8 mouse cellular contexts compared by ENCODE assay signal in the genomic region with DNA sequence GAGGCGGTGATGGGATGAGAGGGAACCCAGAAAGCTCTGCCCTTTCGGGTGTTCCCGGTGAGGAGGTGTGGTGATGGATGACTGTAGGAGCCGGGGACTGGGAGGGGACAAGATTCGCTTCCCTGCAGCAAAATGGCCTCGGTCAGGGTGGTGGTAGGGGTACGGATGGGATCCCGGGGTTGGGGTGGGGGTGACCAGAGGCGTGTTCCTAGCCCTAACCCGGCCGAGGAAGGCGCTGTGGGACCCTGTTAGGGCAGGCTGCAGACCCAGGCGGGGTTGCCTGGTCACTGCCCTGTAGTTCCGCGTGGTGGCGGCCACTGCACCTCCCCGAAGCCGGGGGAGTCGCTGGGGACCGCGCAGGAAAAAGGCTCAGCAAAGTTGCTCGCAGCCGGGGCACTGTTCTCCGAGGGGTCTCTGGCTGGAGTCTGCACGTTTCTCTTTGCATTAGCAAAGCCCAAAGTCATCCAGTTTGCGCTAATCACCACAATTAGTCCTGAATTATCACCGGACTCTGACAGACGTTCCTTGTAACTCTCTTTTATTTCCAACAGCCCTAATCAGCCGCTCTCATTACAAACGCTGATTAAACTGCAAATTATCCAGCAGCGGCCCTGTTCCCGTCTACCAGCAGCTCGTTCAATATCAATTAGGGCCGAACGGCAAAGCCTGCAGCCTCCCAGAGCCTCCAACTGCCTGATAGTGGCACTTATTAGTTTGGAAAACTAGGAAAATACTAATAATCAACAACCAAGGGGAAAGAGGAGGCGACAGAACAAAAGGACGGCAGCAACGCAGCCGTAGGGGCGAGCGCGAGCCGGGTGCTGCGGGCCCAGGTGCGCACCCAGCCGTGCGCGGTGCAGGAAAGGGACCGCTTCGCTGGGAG.
DNase-seq lines count a peak whose midpoint lies in the region; ATAC-seq lines count a peak whose summit lies in the region.

No protein-coding gene starts in this region.

- peak overlapping the region; percentile 44 for H3K27ac ChIP-seq in forebrain, embryonic 12.5 days
- 0 out of 2 replicates have a peak overlapping the region, but pooled peaks have one; percentile 3 for H3K27ac ChIP-seq in hindbrain, embryonic 15.5 days (replicated peaks)
- H3K27ac ChIP-seq in liver, embryonic 15.5 days (replicated peaks): no peak overlapping the region
- H3K27ac ChIP-seq in neural tube, embryonic 15.5 days (replicated peaks): 0 out of 2 replicates have a peak overlapping the region, but pooled peaks have one; percentile 24

- peaks cover 89% of the 10 kb centered on the region for H3K27me3 ChIP-seq in forebrain, embryonic 12.5 days
- H3K27me3 ChIP-seq in hindbrain, embryonic 15.5 days: peaks cover 79% of the 10 kb centered on the region
- H3K27me3 ChIP-seq in liver, embryonic 15.5 days: peaks cover 85% of the 10 kb centered on the region
- H3K27me3 ChIP-seq in neural tube, embryonic 15.5 days (replicated peaks): peaks cover 88% of the 10 kb centered on the region

- peak; percentile 76 for ATAC-seq in forebrain, embryonic 12.5 days (ENCODE audit: low FRiP score)
- ATAC-seq in hindbrain, embryonic 15.5 days (ENCODE audit: low FRiP score, low read depth): peak; percentile 65
- no peak for ATAC-seq in liver, embryonic 15.5 days (ENCODE audit: insufficient read depth)
- ATAC-seq in neural tube, embryonic 15.5 days (ENCODE audit: low FRiP score): peak; percentile 62; the same call in 1 of the 2 replicates

- peak overlapping the region; percentile 29; the same call in 1 of the 2 replicates for H3K9ac ChIP-seq in forebrain, embryonic 12.5 days
- H3K9ac ChIP-seq in hindbrain, embryonic 15.5 days: no peak overlapping the region
- no peak overlapping the region for H3K9ac ChIP-seq in liver, embryonic 15.5 days
- no peak overlapping the region for H3K9ac ChIP-seq in neural tube, embryonic 15.5 days (replicated peaks)

- H3K4me2 ChIP-seq in forebrain, embryonic 12.5 days: peak overlapping the region; percentile 55
- H3K4me2 ChIP-seq in hindbrain, embryonic 15.5 days: peak overlapping the region; percentile 45
- H3K4me2 ChIP-seq in liver, embryonic 15.5 days: peak overlapping the region; percentile 50
- peak overlapping the region; percentile 50 for H3K4me2 ChIP-seq in neural tube, embryonic 15.5 days

- DNase-seq in thymus, postnatal 4 days: peak; percentile 28
- no peak for DNase-seq in thymus, postnatal 25 days
- DNase-seq in spleen, postnatal 4 days (ENCODE audit: low spot score in 2 of 2): no peak
- no peak for DNase-seq in layer of hippocampus, postnatal 14 days (ENCODE audit: low spot score in 2 of 2)

- H3K4me1 ChIP-seq in forebrain, embryonic 12.5 days: peaks cover 34% of the 10 kb centered on the region
- peaks cover 12% of the 10 kb centered on the region for H3K4me1 ChIP-seq in hindbrain, embryonic 15.5 days (replicated peaks)
- H3K4me1 ChIP-seq in liver, embryonic 15.5 days (replicated peaks): peaks cover 5% of the 10 kb centered on the region
- peaks cover 18% of the 10 kb centered on the region for H3K4me1 ChIP-seq in neural tube, embryonic 15.5 days

- no peaks in the 10 kb centered on the region for H3K36me3 ChIP-seq in forebrain, embryonic 12.5 days (replicated peaks)
- H3K36me3 ChIP-seq in hindbrain, embryonic 15.5 days: no peaks in the 10 kb centered on the region
- no peaks in the 10 kb centered on the region for H3K36me3 ChIP-seq in liver, embryonic 15.5 days (replicated peaks)
- H3K36me3 ChIP-seq in neural tube, embryonic 15.5 days: no peaks in the 10 kb centered on the region

- H3K9me3 ChIP-seq in forebrain, embryonic 12.5 days: no peaks in the 10 kb centered on the region
- no peaks in the 10 kb centered on the region for H3K9me3 ChIP-seq in hindbrain, embryonic 15.5 days
- H3K9me3 ChIP-seq in liver, embryonic 15.5 days (replicated peaks): no peaks in the 10 kb centered on the region
- H3K9me3 ChIP-seq in neural tube, embryonic 15.5 days (replicated peaks): no peaks in the 10 kb centered on the region

- H3K4me3 ChIP-seq in forebrain, embryonic 12.5 days (replicated peaks): peak overlapping the region; percentile 22
- H3K4me3 ChIP-seq in hindbrain, embryonic 15.5 days: peak overlapping the region; percentile 15
- H3K4me3 ChIP-seq in liver, embryonic 15.5 days (replicated peaks): peak overlapping the region; percentile 25
- H3K4me3 ChIP-seq in neural tube, embryonic 15.5 days (replicated peaks): peak overlapping the region; percentile 4

- under 1% methylated on average over 50 of the region's 50 CpGs for WGBS in forebrain, embryonic 12.5 days
- under 1% methylated on average over 50 of the region's 50 CpGs for WGBS in hindbrain, embryonic 15.5 days
- under 1% methylated on average over 50 of the region's 50 CpGs for WGBS in liver, embryonic 15.5 days (ENCODE audit: insufficient replicate concordance)
- WGBS in neural tube, embryonic 15.5 days: under 1% methylated on average over 49 of the region's 50 CpGs
